Mouse (Mus musculus): ENCODE results near the gene Gm21974.
"Not testable (repeated sequence)": the region's sequence is repeated elsewhere in the genome, so short reads cannot be mapped to it uniquely, and the experiment has no call there.

Gm21974 gene

DNA sequence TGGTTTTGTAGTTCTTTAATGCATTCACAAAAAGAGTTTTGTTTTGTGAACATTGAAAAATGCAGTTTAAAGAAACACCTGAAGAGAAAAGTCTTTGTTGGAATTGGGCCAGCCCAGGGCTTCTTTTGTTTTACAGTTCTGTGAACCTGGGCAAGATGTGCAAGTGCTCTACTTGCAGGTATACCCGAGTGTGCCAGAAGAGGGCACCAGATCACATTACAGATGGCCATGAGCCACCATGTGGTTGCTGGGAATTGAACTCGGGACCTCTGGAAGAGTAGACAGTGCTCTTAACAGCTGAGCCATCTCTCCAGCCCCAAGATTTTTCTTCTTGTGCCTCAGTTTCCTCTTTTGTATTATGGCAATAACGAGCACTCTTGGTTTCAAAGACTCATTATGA, 22.9 kb upstream of the Gm21974 start:
- DNase-seq (ENCODE audit: low read depth in 2 of 2, low spot score in 2 of 2), result peak; percentile 39 to 67

DNA sequence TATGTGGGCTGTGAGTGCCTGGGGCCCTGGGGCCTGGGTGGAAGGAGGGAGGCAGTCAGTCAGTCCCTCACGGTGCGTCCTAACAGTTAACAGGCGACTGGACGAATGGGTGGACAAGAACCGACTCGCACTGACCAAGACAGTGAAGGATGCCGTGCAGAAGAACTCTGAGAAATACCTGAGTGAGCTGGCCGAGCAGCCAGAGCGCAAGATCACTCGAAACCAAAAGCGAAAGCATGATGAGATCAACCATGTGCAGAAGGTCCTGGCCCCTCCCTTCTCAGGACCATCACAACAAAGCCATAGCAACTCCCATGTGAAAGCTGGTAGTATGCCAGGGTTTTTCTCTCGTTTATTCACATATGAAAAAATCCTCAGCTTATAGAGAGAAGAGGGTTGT, 20.0 kb upstream of the Gm21974 start:
- DNase-seq (ENCODE audit: low read depth in 2 of 2, low spot score in 2 of 2), result no peak

DNA sequence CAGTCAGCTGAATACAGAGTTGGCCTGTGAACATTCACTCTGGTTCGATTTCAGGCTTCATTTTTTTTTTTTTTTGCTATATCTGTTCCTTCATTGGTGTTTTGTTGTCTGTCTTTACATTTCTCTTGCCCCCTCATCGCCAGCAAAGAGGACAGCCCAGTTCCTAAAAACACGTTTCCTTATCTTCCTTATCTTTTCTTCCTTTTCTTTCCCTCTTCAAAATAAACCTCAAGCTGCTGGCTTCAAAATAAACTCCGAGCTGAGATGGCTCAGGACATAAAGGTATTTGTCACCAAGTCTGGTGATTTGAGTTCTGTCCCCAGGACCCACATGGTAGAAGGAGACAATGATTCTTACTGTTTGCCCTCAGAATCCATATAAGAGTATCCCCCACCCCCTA, 17.7 kb upstream of the Gm21974 start:
- DNase-seq (ENCODE audit: low read depth in 2 of 2, low spot score in 2 of 2), result no peak

DNA sequence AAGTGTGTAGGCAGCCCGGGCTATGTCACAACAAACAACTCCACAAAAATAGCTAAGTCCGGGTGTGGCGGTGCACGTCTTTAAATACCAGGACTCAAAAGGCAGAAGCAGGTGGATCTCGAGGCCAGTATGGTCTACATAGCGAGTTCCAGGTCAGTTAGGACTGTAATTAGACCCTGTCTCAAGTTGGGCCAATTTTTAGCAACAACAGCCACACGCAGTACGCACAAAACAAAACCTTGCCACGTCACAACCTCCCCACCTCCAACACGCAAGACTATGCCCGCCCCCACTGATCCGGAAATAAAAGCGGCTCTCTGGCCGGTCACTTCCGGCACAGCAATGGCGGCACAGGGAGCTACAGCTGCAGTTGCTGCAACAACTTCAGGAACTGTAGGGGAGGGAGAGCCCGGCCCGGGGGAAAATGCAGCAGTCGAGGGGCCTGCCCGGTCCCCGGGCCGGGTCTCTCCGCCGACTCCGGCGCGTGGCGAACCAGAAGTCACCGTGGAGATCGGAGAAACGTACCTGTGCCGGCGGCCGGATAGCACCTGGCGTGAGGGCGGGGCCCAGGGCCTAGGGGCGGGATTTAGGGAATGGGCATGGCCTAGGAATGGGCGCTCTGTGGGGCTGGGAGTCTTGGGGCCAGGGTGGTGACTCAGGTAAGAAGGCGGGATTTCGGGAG, 17.1 kb upstream of the Gm21974 start, which contains the start of gene Kat8:
Kat8 (plus strand) TSS at position 327 of the 682 bp plus-strand sequence.
- peak; percentile 71 to 86 for DNase-seq (ENCODE audit: low read depth in 2 of 2, low spot score in 2 of 2)

DNA sequence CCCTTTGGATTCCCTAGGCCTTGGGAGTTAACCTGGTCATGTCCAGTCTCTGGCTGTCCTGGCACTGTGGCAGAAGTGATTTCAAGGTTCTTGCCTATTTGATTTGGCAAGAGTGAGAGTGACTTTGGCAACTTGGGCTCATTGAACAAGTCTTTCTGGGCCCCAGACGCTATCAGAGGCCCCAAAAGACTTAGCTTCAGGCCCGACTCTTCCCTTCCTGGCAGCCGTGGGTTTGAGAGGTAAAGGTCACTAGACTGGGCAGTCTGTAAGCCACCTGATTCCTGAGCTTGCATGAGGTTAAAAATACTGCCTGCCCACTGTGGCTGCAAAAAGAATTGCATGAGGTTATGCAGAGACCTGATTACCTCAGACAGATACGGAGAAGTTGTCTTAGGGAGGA, 13.4 kb upstream of the Gm21974 start:
- DNase-seq (ENCODE audit: low read depth in 2 of 2, low spot score in 2 of 2), result no peak

DNA sequence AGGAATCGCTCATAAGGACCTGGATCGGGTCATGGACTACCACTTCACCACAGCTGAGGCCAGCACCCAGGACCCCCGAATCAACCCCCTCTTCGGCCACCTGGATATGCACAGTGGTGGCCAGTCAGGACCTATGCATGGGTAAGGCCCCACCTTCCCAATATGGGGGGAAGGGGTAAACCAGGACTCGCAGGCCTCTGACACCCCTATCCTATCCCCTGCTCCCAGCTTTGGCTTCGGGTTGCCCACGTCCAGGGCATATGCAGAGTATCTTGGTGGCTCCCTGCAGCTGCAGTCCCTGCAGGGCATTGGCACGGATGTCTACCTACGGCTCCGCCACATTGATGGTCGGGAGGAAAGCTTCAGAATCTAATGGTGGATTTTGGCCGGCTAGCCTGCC, 12.7 kb upstream of the Gm21974 start:
- DNase-seq (ENCODE audit: low read depth in 2 of 2, low spot score in 2 of 2), result no peak

DNA sequence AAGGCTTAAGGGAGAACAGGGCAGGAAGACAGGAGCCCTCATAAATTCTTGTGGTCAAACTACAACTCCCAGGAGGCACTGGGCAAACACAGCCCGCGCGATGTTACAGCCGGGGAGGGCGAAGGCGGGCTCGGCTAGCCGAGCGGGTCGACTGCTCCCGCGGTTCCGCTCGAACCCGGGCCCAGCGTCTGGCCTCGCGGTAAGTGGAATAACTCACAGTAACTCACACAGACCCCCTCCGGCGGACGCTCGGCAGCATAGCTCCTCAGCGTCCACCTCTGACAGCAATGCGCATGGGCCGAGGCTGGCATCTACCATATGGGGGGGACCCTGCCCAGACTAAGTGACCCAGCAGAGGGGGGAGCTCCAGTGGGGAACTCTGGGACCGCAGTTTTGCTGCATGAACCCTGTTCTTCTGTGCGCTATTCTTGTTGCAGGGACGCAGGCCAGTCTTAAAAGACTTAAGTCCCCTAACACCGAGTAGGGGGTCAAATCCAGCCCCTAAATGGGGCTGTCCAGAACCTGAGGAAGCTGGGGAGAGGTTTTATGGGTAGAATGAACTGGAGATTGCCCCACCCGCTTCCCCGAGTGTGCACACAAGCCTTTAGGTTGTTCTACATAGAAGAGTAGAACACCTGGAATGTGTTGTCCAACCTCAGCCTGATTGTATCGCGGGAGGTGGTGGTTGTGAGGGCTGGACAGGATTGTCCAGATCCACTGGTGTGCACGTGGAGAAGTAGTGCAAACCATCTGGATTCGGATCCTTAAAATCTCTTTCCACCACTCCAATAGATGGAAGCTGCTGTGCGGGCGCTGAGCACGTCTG, 8.9 kb upstream of the Gm21974 start, which contains the start of gene Bckdk:
Bckdk (plus strand) TSS at position 112 of the 826 bp plus-strand sequence.
- peak; percentile 36 to 53 for DNase-seq (ENCODE audit: low read depth in 2 of 2, low spot score in 2 of 2)

DNA sequence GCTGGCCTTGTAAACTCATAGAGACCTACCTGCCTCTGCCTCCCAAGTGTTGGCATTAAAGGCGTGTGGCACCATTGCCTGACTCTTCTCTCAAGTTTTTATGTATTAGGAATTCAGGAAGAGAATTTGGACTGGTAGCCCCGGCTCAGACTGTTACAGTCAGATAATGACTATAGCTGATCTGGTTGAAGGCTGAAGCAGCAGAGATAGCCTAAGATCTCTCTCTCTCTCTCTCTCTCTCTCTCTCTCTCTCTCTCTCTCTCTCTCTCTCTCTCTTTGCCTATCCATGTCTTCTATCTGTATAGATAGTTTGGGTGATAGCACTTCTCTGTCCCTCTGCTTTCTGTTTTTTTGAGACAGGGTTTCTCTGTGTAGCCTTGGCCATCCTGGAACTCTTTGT, 6.5 kb upstream of the Gm21974 start:
- no peak for DNase-seq (ENCODE audit: low read depth in 2 of 2, low spot score in 2 of 2)

DNA sequence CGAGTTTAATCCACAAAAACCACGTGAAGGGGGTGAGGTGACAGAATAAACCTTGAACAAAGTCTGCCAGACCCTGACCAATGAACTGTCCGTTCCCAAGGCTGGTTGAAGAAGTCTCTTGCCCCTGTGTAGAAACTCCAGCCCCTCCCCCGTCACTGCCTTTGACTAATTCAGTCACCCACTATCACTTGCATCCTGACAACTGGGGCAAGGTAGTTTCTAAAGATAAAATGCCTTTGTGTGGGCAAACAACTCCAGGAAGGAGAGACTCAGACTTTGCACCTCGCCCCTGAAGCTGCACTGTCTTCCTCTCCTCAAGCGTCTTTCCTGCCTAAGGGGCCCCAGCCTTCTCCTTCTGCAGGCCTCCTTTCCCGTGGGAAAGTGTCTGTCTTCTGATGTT, 4.7 kb upstream of the Gm21974 start:
- no peak for DNase-seq (ENCODE audit: low read depth in 2 of 2, low spot score in 2 of 2)

DNA sequence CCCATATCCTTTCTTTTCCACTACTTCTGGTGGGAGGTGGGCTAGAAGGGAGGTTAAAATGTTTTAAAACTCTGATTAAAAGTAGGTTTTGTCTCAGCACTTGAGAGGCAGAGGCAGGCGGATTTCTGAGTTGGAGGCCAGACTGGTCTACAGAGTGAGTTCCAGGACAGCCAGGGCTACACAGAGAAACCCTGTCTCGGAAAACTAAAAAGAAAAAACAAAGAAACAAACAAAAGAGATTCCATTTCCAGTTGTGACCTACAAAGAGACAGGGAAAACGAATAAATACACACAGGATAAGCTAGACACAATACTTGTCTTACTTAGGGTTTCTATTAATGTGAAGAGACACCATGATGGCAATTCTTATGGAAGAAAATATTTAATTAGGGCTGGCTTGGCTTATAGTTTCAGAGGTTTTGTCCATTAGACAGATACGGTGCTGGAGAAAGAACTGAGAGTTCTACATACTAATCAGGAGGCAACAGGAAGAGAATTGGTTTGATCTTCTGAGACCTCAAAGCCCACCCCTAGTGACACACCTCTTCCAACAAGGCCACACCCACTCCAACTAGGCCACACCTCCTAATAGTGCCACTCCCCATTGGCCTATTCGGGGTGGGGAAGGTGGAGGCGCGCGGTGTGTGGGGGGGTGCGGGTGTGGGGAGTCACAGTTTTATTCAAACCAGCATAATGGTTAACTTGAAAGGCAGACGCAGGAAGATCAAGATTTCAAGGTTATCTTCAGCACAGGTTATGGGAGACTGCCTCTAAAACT, 3.1 kb upstream of the Gm21974 start:
- DNase-seq (ENCODE audit: low read depth in 2 of 2, low spot score in 2 of 2), result peak; percentile 44 to 69

DNA sequence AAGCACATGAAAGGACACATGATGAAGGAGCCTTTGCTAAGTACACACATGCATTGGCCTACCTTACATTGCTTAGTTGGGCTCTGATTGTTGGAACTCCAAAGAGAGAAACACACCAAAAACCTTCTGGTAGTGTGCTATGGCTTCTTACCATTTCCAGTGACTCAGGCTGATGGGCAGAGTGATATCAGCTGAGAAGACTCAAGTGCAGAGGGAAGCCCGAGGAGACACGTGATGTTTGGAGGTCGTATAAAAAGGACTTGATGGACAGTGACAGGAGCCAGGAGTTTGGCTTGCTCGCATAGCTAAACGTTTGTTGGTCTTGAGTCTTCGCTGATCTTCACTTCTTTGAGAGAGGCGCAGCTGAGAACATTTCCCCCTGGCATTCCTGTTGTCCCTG, 2.3 kb upstream of the Gm21974 start:
- DNase-seq (ENCODE audit: low read depth in 2 of 2, low spot score in 2 of 2), result no peak

DNA sequence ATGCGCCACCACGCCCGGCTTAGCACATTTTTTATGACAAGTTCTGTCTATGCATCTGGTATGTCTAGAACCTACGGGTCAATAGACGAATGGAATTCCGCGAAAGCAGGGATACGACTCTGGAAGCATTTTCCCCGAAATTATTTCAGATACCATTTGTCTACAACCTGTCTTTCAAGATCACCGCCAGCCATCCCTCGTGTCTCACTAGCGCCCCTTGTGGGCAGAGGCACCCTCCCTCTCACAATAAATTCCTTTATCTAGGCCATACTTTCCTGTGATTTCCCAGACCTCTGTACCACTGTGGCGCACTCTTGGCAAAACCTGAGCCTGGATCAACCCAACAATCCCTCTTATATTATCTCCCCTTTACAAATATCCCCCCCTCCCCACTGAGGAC, 1.1 kb upstream of the Gm21974 start:
- DNase-seq (ENCODE audit: low read depth in 2 of 2, low spot score in 2 of 2), result peak; percentile 66 to 71

DNA sequence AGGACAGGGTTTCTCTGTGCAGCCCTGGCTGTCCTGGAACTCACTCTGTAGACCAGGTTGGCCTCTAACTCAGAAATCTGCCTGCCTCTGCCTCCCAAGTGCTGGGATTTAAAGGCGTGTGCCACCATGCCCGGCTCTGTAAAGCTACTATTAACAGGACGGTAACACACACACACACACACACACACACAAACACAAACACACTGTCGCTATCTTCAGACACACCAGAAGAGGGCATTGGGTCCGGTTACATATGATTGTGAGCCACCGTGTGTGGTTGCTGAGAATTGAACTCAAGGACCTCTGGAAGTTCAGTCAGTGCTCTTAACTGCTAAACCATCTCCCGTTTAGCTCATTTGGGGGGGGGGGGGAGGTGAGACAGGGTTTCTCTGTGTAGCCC, 637 bp upstream of the Gm21974 start:
- not testable (repeated sequence) for DNase-seq (ENCODE audit: low read depth in 2 of 2, low spot score in 2 of 2)

DNA sequence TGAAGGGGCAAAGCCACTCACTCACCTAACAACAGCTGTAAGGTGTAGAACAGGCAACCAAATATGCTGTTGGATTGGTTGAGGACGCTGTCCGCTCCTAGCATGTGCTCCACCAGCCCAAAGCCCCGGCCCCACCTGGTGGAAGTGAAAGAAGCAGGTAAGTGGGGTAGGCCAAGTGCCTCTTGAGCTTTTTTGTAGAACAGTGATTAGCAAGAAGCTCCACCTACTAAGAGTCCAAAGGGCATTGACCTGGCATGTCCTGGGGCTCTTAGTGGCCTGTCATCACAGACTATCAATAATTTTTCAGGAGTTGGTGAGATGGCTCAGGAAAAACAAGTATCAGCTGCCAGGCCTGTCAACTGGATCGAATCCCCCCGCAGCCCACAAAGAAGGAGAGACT, 774 bp downstream of the Gm21974 start:
- DNase-seq (ENCODE audit: low read depth in 2 of 2, low spot score in 2 of 2), result no peak

DNA sequence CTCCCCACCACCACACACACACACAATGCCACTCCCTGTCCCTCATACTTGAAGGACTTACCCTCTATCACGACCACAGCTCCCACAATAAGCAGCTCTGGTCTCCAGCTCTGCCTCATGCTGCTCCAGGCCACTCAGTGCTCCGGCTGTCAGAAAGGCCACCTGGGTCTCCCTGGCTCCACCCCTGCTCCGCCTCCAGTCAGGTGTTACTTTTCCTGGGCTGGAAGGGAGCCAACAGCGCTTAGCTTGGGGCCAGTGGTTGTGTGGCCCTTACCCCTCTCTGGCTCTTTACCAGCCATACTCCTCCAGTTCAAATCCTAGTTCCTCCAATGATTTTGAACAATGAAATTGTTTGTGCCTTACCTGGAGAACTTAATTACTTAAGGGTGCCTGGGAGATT, 4.5 kb downstream of the Gm21974 start, which contains the start of gene Prss53:
Prss53 (minus strand) TSS at position 173 of the 400 bp plus-strand sequence.
- DNase-seq (ENCODE audit: low read depth in 2 of 2, low spot score in 2 of 2), result no peak

DNA sequence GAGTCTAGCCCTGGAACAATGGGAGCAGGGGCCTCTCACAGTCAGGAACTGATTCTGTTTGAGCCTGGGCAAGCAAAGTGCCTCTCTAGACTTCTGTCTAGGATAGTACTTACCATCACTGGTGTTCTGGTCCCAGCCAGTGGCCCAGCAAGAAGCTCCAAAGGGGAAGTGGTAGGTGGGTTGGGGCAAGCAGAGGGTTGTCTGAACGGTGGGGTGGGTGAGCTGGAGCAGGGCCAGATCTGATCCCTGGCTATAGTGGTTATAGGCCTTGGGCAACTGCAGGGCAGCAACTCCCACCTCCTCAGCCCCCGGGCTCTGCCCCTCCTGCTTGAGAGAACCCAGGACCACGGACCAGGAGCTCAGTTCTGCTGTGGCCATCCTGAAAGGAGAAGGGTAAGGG, 6.4 kb downstream of the Gm21974 start:
- no peak for DNase-seq (ENCODE audit: low read depth in 2 of 2, low spot score in 2 of 2)

DNA sequence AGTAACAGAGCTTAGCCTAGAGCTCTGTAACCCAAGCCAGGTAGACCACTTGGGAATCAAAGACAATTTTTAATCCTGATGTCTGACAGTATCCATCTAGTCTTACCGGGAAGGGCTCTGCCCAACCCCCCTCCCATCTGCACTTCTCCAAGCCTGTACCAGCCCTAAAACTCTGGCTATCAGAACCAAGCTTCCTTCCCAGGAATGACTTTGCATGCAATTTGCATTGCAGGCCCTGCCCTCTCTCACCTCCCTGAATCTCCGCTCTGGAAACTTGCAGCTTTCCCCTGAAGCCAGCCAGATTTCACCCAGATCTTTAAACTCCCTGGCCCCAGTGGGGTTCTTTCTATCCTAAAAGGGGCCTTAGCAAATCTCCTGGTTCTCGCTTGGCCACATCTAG, 7.5 kb downstream of the Gm21974 start:
- no peak for DNase-seq (ENCODE audit: low read depth in 2 of 2, low spot score in 2 of 2)

DNA sequence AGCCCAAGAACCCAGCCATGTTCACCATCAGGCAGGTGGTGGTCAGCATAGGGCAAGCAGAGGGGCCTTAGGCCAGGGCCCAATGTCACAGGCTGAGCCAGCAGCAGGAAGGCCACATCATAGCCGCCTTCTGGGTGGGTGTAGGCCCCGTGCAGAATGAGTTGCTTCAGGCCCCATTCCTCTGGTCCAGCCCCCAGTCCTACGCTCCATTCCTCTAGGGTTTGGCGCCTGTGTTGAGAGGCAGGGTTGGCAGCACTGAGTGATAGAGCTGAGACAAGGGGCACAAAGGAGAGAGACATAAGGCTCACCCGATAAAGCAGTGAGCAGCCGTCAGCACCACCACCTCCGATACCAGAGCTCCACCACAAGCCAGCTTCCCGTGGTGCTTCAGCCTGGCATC, 8.1 kb downstream of the Gm21974 start:
- no peak for DNase-seq (ENCODE audit: low read depth in 2 of 2, low spot score in 2 of 2)

DNA sequence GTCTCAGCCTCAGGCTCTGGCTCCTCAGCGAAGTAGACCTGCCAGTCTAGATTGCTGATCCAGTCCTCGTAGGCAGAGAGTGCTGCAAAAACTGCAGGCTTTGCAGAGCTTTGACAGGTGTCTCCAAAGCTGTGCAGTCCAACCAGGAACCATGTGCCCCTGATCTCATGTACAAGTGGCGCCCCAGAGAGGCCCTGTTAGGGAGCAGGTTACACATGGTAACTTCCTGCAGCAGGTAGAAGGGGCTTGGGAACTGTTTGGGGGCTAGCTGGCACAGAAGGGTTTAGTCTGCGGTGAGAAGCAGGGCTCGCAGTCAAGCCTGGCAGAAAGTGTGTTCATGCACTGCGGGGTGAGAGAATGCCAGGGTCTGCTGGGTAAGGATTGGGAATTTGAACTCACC, 8.7 kb downstream of the Gm21974 start:
- no peak for DNase-seq (ENCODE audit: low read depth in 2 of 2, low spot score in 2 of 2)

DNA sequence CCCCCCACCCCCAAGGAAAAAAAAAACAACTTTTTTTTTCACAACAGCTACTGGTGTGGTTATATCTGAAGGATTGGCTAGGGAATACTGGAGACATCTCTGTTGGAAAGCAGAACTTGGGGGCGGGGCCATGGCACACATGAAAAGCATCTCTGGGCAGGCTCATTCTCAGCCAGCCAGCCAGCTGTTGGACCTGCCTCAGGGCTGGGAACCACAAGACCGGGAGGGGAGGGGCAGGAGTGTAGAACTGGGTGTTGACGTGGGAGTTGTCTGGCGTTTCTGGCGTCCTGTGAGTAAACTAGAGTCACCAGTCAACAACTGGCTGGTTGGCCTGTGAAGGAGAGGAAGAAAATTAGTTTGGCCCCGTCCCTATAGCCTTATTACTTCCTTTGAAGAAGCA, 9.3 kb downstream of the Gm21974 start:
- DNase-seq (ENCODE audit: low read depth in 2 of 2, low spot score in 2 of 2), result no peak

DNA sequence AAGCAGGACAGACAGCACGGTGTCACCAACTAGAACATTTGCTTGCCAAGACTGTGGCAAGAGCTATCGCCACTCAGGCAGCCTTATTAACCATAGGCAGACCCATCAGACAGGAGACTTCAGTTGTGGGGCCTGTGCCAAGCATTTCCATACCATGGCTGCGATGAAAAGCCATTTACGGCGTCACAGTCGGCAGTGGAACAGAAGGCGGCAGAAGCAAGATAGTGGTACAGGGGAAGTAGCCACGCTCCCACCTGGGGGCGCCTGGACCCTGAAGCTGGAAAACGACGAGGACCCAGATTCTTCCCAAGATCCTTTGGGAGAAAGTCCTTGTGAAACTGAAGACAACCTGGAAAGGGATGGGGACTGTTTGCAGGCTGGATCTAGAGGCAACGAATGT, 14.8 kb downstream of the Gm21974 start:
- DNase-seq (ENCODE audit: low read depth in 2 of 2, low spot score in 2 of 2), result no peak

DNA sequence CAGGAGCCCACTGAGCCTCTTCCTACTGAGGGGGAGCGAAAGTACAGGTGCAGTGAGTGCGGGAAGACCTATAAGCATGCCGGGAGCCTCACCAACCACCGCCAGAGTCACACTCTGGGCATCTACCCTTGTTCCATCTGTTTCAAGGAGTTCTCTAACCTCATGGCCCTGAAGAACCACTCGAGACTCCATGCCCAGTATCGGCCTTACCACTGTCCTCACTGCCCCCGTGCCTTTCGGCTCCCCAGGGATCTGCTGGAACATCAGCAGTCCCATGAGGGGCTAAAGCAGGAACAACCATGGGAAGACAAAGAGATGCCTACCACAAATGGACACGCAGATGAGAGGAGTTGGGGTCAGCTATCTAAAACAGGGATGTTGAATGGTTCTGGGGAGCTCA, 16.0 kb downstream of the Gm21974 start:
- no peak for DNase-seq (ENCODE audit: low read depth in 2 of 2, low spot score in 2 of 2)

Data from CD8-positive naive resting alpha-beta T cell, adult 2 months (primary cell).